Mouse (Mus musculus): Measurements from ENCODE around the gene Hmgb2.

Hmgb2 gene

GRCm38 (mm10) chr8:57563726-57564125 lies 52.0 kb downstream of the Hmgb2 start:
- DNase-seq = no peak

GRCm38 (mm10) chr8:57565039-57565438 lies 53.3 kb downstream of the Hmgb2 start:
- DNase-seq = no peak

Data from kidney, adult 9 months (tissue).